Mouse (Mus musculus) left cerebral cortex, adult 9 months (tissue): ENCODE measurements around the gene Tmprss9.
A peak's percentile ranks its signal among the peaks of the same experiment; 100 is the strongest.

Source experiments
- DNase-seq, 2 experiments: peaks; one replicate each; pipeline ENCODE4 v3.0.0; 2022; ENCODE audit warnings: low spot score in 2 of 2

Tmprss9 gene

GRCm38 (mm10) chr10:80887181-80887580 is 15.5 kb downstream of the Tmprss9 start:
- no peak for DNase-seq

GRCm38 (mm10) chr10:80895100-80895499 is 23.5 kb downstream of the Tmprss9 start:
- no peak for DNase-seq

- DNase-seq: no peak
Observed at GRCm38 (mm10) chr10:80895697-80896096, 24.0 kb downstream of the Tmprss9 start.

- DNase-seq: no peak
Observed at GRCm38 (mm10) chr10:80896581-80897485, 25.2 kb downstream of the Tmprss9 start.

GRCm38 (mm10) chr10:80897861-80898510 is 26.3 kb downstream of the Tmprss9 start:
- peak in 1 of 2 experiments; percentile 70 for DNase-seq

- no peak for DNase-seq
Observed at GRCm38 (mm10) chr10:80899074-80899473, 27.4 kb downstream of the Tmprss9 start.

- DNase-seq: no peak
Observed at GRCm38 (mm10) chr10:80899591-80900317, 28.1 kb downstream of the Tmprss9 start.

GRCm38 (mm10) chr10:80900318-80901247 is 28.9 kb downstream of the Tmprss9 start, which contains the start of gene Timm13:
Timm13 (minus strand) TSS chr10:80900969.
- DNase-seq: peak; percentile 99 to 100

- no peak for DNase-seq
Observed at GRCm38 (mm10) chr10:80901409-80902272, 30.0 kb downstream of the Tmprss9 start.

- no peak for DNase-seq
Observed at GRCm38 (mm10) chr10:80902273-80902940, 30.8 kb downstream of the Tmprss9 start.

GRCm38 (mm10) chr10:80903282-80903681 is 31.6 kb downstream of the Tmprss9 start:
- no peak for DNase-seq

GRCm38 (mm10) chr10:80904004-80904693 is 32.5 kb downstream of the Tmprss9 start:
- DNase-seq: no peak

GRCm38 (mm10) chr10:80904709-80905108 is 33.1 kb downstream of the Tmprss9 start:
- no peak for DNase-seq

- no peak for DNase-seq
Observed at GRCm38 (mm10) chr10:80909375-80910162, 37.9 kb downstream of the Tmprss9 start.

GRCm38 (mm10) chr10:80911354-80911753 is 39.7 kb downstream of the Tmprss9 start:
- no peak for DNase-seq

GRCm38 (mm10) chr10:80911891-80912290 is 40.2 kb downstream of the Tmprss9 start:
- no peak for DNase-seq

GRCm38 (mm10) chr10:80913364-80914011 is 41.8 kb downstream of the Tmprss9 start:
- DNase-seq: no peak

- DNase-seq: no peak
Observed at GRCm38 (mm10) chr10:80914253-80914656, 42.6 kb downstream of the Tmprss9 start.
